Mouse (Mus musculus): ENCODE data around the gene Cables2.

DNA sequence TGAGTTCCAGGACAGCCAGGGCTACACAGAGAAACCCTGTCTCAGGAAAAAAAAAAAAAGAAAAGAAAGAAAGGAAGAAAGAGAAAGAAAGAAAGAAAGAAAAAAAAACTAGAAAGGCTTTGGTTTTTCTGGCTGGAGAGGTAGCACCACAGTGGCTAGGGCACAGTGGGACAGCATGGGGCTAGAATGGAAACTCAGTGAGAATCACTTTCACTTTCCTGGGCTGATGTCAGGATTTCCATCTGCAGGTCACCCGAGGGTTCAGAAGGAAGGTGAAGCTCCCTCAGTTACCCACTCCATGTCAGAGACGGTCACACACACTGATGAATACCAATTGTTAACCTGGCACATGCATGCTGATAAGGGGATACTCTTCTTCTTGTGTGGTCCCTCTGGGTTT is 34.4 kb upstream of the Cables2 start:
- TF ChIP-seq CTCF (IDR thresholded peaks at IDR 0.05) (no peak), POLR2A (IDR thresholded peaks at IDR 0.05; ENCODE audit: insufficient read depth, low read depth, low read length) (no peak)
